Mouse (Mus musculus) thymus, postnatal 14 days (tissue): ENCODE measurements around the gene Lin37.

Source experiments
- DNase-seq: peaks from one replicate; pipeline ENCODE4 v3.0.0; 2021

Lin37 gene

DNA sequence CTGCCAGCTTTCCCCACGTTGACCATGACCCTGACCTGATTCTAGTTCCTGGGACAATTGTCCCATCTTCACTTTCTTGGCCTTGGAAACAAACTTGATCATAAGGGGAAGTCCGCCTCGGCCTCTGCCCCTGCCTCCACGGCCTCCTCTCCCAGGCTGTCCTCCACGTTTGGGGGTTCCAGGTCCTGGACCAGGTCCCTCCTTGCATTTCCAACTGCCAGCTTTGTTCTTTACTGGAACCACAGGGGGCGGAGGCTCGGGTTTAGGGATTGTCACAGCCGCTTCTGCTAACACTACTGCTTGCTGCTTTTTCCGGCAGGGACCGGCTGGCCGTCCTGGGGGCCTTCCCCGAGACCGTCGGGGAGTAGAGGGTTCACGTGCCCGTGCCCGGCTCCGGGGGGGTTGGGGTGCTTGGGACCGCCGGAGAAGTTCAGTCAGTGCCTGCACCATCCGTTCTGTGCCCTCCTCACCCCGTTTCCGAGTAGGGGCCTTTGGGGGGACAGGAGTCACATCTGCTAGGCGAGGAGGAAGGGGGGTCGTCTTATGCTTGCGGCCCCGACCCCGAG lies 26.9 kb upstream of the Lin37 start:
- peak; percentile 28 for DNase-seq

- DNase-seq: no peak
Measured at GRCm38 (mm10) chr7:30585170-30585569, 25.5 kb upstream of the Lin37 start.

- DNase-seq: no peak
Measured at GRCm38 (mm10) chr7:30584339-30584738, 24.7 kb upstream of the Lin37 start.

DNA sequence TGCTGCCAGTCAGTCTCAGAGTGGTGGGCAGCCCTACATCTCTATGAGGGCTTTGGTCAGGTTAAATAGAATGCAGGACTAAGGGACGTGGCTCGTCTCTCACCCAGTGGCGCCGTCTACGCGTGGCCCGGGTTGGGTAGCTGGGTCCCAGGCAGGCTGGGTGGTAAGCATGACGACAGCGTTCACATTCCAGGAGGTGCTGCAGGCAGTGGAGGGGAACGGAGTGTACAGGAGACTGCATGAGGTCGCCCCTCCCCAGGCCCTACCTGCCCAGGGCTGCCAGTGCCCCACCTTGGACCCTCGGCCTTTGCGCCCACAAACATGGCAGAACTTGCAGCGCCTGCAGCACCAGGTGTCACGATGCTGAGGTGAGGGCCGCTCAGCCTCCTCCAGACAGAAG lies 21.9 kb upstream of the Lin37 start:
- no peak for DNase-seq

DNA sequence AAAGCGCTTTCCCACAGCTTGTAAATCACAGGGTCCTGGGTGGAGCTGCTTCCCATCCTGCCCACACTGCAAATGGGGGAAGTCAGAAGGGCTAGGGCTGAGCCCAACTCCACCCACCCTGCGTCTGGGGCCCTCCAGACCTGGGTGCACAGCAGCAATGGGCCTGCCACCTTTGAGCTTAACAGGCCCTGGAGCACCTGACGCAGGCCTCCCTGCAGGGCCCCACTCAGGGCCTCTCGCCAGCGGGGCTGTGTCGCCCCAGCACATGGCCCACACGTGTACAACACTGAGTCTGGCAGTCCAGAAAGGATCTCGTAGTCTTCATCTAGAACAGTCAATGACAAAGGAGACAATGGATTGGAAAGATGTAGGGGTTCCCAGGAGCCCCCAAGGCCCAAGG lies 20.3 kb upstream of the Lin37 start:
- no peak for DNase-seq

DNA sequence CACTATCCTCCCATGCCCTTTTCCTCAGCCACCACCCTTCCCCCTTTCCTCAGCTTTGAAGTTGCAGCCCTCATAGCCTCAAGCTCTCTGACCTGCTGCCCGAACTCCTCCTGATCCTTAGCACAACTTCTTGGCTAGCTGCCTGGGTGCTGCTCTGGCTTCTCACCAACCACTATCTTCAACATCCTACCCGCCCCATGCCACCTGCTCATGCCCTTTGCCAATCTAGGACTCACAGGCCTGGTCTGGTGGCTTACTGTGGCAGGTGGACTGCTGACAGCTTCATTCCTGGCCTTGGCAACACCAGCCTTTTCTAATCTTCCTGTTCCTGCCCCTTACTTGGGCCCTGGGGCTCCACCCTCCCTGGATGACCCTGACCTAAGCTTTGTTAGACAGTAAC lies 13.3 kb upstream of the Lin37 start:
- DNase-seq: no peak

GRCm38 (mm10) chr7:30572389-30572788 lies 12.8 kb upstream of the Lin37 start:
- DNase-seq: no peak

DNA sequence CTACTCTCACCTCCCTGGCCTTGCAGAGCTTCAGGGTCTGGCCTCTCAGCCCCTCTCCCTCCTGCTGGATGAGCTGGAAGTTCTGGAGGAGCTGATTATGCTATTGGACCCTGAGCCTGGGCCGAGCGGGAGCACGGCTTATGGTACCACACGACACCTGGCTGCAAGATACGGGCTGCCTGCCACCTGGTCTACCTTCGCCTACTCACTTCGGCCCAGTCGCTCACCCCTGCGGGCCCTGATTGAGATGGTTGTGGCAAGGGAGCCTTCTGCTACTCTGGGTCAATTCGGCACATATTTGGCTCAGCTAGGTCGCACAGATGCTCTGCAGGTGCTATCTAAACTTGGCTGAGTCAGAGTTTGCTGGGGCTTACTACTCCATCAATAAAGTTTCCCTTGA lies 7.9 kb upstream of the Lin37 start:
- no peak for DNase-seq

DNA sequence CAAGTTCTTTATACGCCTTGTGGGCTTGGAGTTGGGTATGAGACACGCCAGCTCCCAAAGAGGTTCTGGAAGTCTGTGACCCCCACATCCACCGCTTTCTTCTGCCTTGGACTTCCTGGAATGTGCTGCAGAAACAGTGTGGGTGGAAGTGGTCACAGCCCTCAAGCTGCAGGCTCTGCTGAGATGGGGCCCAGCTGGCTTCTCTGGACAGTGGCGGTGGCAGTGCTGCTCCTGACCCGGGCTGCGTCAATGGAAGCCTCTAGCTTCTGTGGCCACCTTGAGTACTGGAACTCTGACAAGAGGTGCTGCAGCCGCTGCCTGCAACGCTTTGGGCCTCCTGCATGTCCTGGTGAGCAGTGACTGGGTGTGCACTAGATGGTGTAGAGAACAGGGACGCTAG lies 6.4 kb upstream of the Lin37 start:
- DNase-seq: no peak

- no peak for DNase-seq
Measured at GRCm38 (mm10) chr7:30564970-30565571, 5.4 kb upstream of the Lin37 start, which contains the start of gene Igflr1. Gene Igflr1, plus strand, starts transcription at chr7:30565427.

- DNase-seq: peak; percentile 69
Measured at GRCm38 (mm10) chr7:30563906-30564280, 4.3 kb upstream of the Lin37 start.

DNA sequence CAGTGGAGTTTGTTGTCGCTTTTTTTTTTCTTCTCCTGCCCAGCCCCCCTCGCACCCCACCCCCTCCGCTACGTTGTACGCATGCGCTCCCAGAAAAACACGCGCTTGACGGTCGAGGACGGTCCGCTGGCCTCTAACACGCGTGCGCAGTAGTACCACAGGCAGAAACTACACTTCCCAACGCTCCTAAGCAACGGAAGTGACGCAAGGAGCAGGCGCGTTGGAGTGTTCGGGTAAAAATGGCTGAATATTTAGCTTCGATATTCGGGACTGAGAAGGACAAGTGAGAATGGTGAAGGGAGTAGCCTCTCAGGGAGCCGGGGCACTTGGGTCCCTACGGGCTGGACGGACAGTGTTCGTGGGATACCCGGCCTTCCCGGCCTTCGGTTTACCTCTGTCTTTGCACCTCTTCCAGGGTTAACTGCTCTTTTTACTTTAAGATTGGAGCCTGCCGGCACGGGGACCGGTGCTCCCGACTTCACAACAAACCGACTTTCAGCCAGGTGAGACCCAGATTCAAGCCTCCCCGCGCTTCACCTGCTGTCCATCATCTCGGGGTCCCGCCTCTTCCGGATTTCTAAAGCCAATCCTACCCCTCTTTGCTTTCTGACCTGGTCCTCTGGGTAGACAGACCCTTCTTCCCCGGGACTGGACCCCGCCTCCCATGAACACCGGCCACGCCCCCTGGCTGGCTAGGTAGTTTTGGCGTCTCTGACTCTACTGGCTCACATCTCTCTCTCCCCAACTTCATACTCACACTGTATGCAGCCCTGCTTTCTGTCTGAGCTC lies 3.7 kb upstream of the Lin37 start, which contains the start of the genes U2af1l4, Gm49396 and Psenen:
TSS of gene U2af1l4 (plus strand) at position 185 of the 789 bp plus-strand sequence.
TSS of gene Gm49396 (plus strand) at position 228 of the 789 bp plus-strand sequence.
TSS of gene Psenen (minus strand) at position 511 of the 789 bp plus-strand sequence.
- peak; percentile 96 for DNase-seq

- DNase-seq: peak; percentile 50
Measured at GRCm38 (mm10) chr7:30562526-30563116, 3.0 kb upstream of the Lin37 start.

GRCm38 (mm10) chr7:30560296-30560695 lies 658 bp upstream of the Lin37 start:
- DNase-seq: no peak

GRCm38 (mm10) chr7:30558656-30559442 lies 789 bp downstream of the Lin37 start:
- no peak for DNase-seq

- no peak for DNase-seq
Measured at GRCm38 (mm10) chr7:30557901-30558514, 1.6 kb downstream of the Lin37 start.

- peak; percentile 54 for DNase-seq
Measured at GRCm38 (mm10) chr7:30556894-30557536, 2.6 kb downstream of the Lin37 start.

DNA sequence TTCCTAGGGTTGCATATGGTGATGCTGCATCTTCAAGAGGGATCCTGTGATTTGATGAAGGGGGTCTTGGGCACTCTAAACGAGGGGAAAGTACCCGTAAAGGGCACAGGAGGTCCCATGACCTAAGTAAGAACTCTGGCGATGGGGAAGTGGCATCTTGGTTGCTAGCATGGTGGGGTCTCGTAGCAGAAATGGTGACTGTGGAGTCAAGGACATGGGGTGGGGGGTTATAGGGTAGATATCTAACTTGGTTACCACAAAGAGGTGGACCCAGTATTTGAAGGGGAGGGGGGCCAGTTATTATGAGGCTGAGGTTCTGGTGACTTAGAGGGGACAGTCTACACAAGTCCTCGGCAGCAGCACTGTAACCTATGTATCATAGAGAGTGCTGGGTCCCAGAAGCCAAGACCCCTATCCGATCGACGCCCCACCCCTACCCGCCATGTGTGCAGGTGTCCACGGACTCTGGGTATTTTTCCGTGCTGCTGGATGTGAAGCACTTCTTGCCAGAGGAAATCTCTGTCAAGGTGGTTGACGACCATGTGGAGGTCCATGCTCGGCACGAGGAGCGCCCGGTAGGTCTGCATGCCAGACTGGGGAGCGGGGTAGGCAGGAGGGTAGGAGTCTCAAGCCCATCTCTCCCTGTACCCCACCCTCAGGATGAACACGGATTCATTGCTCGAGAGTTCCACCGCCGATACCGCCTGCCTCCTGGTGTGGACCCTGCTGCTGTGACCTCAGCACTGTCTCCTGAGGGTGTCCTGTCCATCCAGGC lies 5.6 kb downstream of the Lin37 start:
- DNase-seq: no peak

- DNase-seq: peak; percentile 56
Measured at GRCm38 (mm10) chr7:30553021-30553589, 6.5 kb downstream of the Lin37 start.
